Mouse (Mus musculus) cerebellum, adult 18-20 months (tissue): ENCODE measurements at regions not wholly inside any gene's neighbourhood (a gene's known extent, or its start where the extent isn't known, plus 50 kb on each side); places are given as distances from the start of the nearest gene placed in this dataset.

Experiments
- DNase-seq, 2 experiments: peaks; one replicate each; pipeline ENCODE4 v3.0.0; 2021

DNA sequence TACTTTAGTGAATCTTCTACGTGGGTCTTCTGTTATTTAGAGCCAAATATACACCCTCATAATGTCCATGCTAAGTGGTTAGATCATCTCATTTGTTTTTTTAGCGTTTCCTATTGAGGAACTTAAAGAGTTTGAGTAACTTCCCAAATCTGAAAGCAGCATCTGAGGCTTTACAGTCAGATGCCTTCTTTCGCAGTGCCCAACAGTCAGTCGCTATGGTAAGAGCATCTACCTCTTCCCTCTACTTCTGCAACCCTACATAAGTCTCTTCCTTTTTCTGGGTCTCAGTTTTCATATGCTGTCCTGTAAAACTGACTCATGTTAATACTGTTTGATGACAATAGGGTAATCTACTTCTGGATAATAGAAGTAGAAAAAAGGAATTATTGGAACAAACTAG lies 146.8 kb downstream of the Ktn1 start:
- DNase-seq: no peak

DNA sequence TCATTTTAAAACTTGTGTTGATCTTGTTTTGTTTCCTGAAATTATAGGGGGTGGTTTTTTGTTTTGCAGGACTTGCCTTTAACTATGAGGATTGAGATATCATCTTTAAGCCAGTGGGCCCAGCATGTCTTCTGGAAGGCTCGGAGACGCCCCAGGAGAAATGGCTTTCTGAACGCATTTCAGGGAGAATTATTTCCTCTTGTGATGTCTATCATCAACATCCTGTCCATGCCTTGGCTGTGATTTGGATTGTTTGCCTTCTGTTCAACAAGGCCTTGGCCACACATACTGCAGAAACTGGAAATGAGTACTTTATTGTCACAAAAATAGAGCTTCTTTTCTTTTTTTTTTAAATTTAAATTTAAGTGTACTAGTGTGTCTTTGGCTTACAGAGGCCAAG lies 150.0 kb downstream of the Ktn1 start:
- DNase-seq: no peak

DNA sequence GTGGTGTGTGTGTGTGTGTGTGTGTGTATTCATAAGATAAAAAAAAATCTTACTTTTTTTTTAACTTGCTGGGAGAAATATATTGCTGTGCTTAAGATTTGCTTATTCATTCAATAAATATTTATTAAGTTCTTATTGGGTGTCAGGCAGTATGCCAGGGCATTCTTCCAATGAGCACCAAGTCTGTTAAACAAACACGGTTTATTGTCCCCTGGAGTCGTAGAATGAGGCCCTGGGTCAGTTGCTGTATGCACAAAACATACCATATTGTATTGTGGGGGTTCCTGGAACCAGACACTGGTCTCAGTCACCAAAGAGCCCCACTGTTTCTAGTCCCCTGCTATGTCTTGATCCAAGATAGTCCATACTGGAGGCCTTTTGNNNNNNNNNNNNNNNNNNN lies 151.3 kb downstream of the Ktn1 start:
- DNase-seq: no peak

DNA sequence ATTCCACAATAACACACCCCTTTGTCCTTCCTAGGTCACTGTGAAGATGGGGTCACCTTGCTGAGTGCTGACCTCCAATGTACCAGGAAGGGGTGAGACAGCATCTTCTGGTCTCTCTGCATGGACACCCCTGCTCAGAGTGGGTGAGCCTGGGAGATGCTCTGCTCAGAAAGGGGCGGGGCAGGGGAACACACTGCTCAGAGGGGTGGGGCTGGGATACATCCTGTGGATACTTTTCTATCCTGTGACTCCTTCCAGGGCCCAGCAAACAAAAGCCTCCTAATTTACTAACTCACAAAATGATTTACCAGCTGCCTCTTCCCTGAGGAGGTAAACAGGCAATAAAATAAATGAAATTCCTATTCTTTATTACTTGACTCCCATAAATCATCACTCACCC lies 157.0 kb downstream of the Ktn1 start:
- no peak for DNase-seq

DNA sequence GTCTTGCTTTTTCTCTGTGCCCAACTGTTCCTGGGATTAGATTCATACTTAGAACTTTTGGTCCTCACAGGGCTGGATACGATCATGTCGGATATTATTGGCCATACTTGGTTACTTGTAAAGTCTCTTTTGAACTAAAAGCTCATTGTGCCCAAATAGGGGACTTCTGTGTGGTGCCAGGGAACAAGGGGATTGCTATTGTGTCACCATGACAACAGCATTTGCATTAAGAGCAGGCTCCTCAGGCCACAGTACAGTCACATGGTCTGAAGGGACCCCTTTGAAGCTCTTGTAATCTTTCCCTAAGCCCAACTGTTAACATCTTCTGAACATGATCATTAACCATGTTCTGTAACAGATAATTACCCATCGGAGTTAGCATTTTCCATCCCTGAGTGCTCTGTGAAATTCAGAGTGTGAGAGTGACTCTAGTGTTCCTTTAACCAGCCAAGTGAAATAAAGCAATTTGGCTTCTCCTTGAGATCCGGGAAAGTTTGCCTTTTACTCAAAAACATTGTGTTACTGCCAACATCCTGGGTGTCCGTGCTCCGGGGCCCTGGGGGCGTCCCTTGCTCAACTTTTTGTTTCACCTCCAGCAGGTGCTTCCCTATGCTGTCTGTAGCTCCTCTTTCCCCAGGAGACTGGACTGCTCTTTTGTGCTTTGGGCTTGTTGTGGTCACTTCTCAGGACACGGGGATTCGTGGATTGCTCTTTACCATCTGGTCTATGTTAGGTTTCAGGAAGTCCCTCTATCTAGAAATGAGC lies 157.7 kb downstream of the Ktn1 start:
- no peak for DNase-seq

DNA sequence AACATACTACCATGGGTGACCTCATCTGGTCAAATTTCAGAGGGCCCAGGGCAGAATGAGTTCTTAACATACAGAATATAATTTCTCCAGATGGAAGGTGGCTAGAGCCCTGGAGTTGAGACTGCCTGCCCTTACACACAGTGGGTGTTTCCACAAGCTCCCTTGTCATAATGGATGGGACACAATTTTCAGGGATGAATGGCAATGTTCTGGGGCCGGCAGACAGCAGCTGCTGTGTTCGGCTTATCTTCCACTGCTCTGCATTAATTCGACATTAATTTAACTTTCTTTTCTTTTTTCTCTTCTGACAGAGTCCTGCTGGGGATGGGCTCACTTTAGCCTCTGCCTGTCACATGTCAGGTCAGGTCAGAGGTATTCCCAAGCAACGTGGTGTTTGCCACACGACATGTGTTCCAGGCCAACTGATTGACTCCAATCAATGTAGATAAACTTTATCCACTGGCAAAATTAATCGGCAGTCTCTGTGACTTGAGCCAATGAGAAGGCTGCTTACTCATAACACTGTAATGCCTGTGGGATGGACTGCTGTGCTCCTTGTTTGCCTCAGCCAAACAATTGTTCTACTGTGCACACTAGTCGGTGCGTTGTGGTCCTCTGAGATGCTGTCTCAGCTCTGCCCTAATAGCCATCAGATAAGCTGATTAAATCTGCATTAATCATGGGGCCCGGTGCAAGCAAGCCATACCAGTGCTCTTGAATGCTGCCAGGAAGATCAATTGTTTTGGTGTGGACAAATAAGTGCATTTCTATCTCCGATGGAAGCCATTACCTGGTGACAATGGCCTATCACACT lies 160.1 kb downstream of the Ktn1 start:
- no peak for DNase-seq

DNA sequence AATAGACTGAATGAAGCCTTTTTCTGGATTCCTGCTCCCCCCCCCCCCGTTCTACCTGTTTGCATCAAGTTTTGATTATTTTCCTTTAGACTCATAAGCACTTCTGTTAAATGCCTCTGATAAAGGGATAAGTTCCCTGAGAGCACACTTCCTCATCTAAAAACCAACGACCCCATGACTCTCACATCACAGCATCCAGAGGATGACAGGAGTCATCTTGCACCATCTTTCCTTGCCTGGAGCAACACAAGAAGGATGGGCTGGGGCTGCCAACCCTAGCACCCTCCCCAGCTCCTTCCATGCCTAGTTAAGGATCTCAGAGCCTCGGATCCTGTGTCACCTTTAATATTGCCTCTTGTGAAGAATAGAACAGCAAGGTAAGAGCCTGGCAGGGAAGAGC lies 170.0 kb downstream of the Ktn1 start:
- no peak for DNase-seq

DNA sequence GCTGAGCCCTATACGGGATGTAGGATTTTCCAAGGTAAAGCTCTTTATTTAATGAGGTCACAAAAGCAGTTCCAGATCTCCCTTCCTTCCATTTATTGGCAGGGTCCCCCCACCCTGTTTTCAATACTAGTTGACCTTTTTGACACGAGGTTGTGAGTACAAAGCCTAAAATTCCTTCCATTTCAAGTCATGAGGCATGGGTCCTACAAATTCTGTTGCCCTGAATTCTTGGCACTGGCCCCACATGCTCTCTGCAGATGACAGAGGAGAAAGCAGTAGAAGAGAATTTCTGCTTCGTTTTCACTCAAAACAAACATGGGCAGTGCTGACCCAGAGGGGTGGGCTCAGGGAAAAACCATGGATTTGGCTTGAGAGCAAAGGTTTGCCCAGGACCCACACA lies 170.4 kb downstream of the Ktn1 start:
- DNase-seq: no peak

DNA sequence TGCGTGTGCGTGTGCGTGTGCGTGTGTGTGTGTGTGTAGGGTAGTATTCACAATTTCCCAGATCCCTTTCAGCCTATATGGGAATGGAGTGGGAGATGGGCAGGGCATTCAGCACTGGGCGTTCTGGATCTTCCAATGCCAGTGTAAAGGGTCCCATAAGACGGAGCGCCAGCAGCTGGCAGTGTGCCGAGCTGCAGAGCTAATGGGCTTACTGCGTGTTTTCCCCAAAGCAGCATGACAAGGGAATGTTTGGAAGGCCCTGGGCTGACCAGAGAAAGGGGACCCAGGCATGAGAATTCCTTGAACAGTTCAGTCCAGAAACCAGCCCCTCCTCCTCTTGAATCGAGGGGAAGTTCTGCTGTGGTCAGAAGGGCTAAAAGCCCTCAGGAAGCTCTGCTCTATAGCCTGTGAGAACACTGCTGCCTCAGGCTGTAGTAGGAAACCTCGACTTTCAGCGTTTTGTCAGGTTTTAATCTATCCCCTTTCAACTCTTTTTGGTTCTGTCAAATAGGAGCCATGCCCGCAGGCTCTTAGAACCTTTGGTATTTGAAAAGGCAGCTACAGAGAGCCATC lies 172.4 kb downstream of the Ktn1 start:
- DNase-seq: no peak

DNA sequence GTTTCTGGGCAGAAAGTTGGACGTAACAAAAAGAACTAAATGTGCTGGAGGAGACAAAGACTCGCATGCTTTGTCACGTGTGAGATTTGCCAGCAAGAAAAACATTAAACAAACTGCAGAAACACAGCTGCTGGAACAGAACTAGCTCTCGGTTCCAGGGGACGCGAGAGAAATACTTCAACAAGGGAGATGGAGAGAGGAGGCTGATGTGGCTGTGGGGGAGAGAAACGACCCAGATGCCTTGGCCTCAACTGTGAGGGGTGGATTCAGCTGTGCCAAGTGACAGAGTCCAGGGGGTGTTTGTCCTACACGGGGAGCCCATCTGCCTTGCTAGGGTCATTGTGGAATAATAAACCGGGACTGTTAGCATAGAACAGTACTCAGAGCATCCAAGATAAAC lies 174.9 kb downstream of the Ktn1 start:
- no peak for DNase-seq

DNA sequence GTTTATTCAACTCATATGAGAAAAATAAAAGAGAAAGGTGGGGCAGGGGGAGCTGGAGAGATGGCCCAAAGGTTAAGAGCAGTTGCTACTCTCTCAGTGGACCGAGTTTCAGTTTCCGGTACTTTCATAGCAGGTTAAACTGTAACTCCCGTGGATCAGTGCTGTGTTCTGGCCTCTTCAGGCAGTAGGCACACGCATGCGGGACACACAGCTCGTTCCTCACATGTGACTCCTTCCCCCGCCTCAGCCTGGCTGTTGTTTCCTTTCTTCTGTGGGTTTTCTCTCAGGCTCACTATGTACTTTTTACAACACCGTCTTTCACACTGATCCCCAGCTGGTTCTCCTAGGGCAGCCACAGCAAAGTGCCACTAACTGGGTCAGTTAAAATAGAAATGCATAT lies 175.4 kb downstream of the Ktn1 start:
- DNase-seq: no peak

DNA sequence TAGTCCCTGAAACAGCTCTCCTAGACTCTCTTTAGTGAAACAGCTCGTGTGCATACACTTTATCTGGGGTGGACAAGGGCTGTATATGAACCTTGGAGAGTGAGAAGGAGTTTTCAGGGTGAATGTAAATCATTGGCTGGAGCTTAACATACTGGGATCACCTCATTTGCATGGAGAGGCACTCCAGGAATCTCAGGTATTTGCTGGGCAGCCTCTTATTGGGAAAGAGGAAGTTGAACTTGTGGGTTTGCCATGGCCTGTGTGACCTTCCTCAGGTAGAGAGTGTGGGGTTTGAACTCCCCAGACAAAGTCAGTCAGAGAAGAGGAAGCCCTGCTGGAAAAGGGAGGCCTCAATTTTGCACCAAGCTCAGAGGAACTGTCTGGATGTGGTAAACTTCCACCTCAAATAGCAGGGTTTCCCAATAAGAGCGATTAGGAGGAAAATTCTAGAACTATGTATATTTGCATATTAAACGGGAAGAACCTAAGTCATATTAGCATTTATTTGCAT lies 177.3 kb downstream of the Ktn1 start:
- DNase-seq: no peak

DNA sequence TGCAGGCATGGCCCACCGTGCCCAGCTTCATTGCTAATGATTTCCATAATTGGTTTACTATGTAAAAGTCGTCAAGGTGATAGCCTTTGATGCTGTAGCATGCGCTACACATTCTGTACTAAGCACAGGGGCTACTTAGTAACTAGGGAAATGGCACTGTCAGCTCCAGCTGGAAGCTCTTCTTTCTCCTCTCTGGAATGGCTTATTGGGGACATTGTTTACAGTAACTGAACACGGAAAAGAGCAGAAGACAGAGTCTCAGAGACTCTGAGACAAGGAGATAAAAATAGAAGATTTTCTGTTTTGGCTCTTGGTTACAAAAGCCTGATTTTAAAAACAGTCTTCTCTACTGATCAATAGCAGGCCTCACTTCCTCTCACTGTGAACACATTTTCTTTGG lies 178.3 kb downstream of the Ktn1 start:
- no peak for DNase-seq

DNA sequence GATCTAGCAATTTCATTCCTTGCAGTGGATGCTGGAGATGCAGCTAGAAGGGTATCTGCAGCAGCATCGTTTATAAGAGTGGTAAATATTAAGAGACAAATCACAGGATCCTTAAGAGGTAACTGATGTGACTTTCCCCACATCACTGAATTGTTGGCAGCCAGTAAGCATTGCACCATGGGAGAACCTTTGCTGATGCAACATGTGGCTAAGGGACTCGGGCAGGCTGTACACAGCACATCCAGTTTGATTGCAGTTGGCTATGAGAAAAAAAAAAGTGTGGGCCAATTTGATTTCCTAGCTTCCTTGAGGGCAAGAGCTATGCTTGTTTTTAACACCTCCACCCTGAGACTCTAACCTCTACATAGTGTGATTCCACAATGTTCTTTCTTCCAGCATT lies 179.4 kb downstream of the Ktn1 start:
- no peak for DNase-seq

DNA sequence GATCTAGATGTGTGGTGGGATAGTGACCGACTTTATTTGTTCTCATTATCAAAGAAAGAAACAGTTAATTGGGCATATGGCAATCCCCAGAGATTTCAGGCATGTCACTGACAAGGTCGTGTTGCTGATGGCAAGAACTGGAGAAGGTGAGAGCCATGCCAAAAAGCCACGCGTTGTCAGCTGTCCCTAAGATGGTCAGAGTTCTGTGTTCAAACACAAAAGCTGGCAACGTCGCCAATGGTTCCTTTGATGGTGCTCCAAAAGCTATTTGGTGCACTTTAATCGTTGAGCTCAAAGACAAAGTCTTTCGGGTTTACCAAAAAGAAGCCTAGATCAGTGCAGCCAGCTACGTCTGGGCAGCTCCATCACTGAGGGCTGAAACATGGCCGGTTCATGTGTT lies 185.4 kb downstream of the Ktn1 start:
- DNase-seq: no peak

DNA sequence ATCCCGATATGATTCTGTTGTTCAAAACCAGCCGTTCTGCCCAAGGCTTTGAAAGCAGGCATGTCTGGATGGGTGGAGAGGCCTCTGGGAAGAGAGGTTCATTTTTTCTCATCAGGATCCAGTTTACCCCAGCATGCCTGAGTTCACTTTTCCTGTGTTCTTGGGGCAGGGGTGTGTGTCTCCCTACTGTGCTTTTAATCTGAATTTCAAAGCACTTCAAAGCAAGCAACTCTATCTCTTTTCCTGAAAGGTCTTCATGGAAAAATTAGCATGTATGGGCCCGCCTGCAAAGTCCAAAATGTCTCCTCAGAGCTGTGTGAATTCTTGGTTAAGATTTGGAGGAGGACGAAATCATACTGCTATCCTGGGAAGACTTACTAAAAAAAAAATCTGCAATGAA lies 187.2 kb downstream of the Ktn1 start:
- DNase-seq: no peak

DNA sequence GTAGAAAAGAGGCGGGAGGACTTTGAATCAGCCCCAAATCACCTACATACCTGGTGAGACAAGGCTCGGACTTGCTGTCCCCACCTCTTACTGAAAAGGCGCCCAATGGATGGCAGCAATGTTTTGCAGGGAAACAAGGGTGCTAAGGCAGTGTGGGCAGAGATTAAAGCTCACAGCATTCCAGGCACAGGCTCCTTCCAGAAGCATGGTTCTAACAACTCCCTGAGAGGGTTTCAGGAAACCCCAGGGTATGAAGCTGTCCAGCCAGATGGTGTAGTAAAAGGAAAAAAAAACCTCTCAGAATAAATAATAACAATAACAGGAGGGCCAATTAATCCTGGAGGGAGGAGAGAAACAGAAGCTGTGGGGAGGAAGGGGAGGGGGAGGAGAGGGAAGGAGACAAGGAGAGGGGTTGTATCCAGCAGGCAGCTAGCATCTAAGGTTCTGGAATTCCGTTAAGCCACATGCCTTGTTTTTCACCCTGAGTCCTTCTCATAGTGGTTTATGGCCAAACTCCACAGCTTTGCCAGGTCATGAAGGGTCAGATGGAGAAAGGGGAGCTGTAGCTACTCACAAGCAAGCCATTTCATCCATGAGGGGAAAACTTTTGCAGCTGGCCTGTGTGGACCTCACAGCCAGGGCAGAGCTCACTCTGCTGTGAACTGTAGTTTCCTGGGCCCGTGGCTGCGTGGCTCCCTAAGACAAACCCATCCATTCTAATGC lies 191.4 kb downstream of the Ktn1 start:
- DNase-seq: no peak

DNA sequence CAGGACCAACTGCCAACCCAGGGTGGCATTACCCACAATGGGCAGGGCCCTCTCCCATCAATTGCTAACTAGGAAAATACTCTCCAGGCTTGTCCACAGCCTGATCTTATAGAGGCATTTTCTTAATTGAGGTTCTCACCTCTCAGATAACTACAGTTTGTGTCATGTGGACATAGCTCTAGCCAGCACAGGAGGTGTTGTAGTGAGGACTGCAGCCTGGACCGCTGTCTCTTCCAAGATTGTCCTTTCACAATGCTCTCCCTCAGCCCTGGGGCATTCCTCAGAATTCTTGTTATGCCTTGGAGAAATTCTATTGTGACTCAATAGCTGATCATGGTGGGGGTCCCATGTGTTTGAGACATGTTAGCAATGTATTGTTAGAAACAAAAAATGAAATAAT lies 196.1 kb downstream of the Ktn1 start:
- DNase-seq: no peak

DNA sequence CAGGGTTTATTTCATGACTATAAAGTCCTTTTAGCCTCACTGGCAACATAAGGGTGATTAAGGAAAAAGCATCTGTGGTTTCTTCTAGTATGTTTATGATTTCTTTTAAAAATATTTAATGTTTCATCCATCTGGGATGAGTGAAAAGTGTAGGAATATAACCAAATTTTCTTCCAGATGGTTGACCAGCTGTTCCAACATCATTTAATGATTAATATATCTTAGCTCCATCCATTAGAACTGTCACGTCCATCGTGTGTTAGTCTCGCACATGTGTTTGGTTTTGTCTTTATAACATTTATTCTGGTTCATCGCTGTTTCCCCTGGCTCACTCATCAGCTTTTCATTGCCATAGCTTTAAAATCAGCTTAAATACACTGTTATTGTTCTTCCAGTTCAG lies 200.6 kb downstream of the Ktn1 start:
- DNase-seq: no peak

DNA sequence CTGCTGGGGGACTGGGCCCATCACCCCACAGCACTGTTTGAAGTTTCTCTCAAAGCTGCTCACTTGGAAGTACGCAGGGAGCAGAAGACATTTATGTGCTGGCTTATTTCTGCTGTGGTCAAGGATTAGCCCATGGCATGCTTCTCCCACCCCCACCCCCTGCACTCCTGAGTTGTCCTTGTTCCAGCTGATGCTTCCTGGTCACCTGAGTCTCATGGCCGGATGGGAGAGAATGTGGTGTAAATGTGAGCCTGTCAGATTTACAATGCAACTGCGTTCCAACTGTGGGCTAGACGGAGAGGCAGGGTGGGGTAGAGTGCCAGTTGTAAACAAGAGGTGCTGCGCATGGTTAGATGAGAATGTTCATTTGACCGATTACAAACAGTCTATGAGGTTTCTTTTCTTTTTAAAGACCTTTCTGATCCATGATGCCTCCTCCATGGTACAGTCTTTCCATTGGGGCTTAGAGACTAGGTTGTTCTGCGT lies 208.1 kb downstream of the Ktn1 start:
- no peak for DNase-seq

DNA sequence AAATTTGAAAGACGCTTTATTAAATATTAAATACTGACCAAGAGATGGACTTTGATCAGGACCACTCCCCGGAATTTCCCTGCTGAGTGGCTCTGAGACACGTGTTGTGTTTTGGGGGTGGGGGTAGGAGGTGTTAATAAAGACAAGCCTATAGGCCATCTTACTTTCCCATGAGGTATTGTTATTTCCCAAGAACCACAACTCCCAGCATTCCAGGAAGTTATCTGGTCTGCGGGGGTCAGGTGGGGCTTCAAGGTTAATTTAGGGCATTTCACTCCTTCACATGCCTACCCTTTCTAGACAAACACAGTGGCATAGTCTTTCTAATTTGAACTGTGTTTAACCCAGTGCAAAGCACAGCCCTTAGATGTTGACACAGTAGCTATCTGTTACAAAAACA lies 209.0 kb downstream of the Ktn1 start:
- DNase-seq: no peak

DNA sequence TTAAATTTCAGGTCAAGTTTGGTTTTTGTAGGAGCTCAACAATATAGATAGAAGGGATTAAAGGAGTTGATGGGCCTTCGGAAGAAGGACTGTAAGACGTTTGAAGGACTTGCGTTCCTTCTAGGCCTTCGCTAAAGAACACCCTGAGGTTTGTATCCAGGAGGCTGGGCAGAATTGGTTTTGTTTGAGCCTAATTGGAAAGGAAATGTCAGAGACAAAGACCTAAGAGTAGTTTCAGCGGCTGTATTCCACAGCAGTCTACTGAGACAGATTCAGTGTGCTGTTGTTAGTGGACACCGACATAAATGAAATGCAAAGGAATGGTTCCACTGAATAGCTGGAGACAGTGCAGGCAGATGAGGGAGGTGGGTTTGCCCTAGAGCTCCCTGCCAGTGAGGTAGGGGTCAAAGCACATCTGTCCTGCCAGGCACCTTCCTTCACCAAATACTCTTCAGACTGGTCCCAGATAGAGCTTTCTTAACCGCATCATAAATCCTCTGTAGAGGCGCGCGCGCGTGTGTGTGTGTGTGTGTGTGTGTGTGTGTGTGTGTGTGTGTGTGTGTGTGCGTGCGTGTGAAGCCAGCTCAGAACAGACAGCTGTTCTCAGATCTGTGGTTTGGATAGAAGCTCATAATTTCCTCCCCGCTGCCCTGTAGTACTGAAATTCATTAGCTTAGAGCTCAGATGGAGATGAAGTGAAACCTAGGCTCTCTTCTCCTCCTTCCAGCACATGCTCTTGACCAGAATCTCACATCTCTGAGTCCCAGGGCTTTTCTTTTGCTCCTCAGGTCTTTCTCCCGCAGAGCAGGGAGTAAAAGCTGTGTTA lies 209.7 kb downstream of the Ktn1 start:
- DNase-seq: no peak
